Mouse (Mus musculus): ENCODE results near the gene Odaph. TPM values are rescaled to one million over a fixed set of nuclear protein-coding genes. Genes with fewer than 3 reads are reported as not detected.
A peak's percentile ranks its signal among the peaks of the same experiment; 100 is the strongest.
"Not testable (repeated sequence)": the region's sequence is repeated elsewhere in the genome, so short reads cannot be mapped to it uniquely, and the experiment has no call there.

The Odaph gene
- polyA plus RNA-seq (2015; fragmentation: Nextera tagmentation; extraction: Ambion mirVana): not detected in 2 replicates

DNA sequence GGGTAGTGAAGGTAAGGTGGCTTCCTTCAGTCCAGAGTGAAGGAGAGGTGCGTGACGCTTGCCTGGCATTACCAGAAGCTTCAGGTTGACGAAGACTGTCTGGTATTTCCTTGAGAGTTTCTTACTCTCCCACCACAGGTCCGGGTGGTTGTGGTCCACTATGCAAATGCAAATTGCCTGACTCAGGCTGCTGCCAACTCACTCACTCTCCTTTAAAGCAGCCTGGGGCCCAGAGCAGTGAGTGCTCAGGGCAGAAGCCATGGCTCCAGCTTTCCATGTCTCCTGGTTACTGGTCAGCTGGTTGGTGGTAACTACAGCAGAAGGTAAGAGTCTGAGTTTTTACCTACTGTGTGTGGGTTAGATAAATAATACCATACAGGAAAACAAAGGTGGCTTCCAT is at the start of gene Odaph:
Gene Odaph, plus strand, starts transcription at position 240 of the 400 bp plus-strand sequence.
- no peaks in the 10 kb centered on the region for H3K27me3 ChIP-seq (replicated peaks; ENCODE audit: control insufficient read depth, insufficient read depth, low read length)
- no peaks in the 10 kb centered on the region for H3K9me3 ChIP-seq (ENCODE audit: control insufficient read depth, low read length)
- no peak within 1 kb of the TSS for H3K9ac ChIP-seq (replicated peaks; ENCODE audit: low read depth, low read length)
- no peak within 1 kb of the TSS for H3K27ac ChIP-seq (ENCODE audit: low read length)
- 75% methylated on average over 4 of the region's 4 CpGs for WGBS
- ATAC-seq: no peak
- no peak within 1 kb of the TSS for H3K4me2 ChIP-seq (ENCODE audit: low read length)
- H3K4me3 ChIP-seq (replicated peaks; ENCODE audit: low read length): no peak within 1 kb of the TSS
- H3K36me3 ChIP-seq (ENCODE audit: control insufficient read depth, insufficient read depth): no peaks in the 10 kb centered on the region
- H3K4me1 ChIP-seq (replicated peaks; ENCODE audit: control insufficient read depth, insufficient read depth, low read length): no peaks in the 10 kb centered on the region

DNA sequence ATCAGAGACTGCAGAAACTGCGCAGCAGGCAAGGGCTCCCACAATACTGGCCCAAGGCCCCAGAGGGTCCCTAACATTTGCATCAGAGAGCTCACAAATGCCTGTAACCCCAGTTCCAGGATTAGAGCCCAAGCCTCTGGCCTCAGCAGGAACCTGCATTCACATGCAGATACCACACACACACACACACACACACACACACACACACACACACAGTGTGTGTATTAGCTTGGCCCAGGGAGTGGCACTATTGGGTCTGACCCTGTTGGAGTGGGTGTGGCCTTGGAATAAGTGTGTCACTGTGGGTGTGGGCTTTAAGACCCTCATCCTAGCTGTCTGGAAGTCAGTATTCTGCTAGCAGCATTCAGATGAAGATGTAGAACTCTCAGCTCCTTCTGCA is 41.7 kb upstream of the Odaph start:
- 0 out of 2 replicates have a peak, but pooled peaks have one; percentile 33 for ATAC-seq
- not testable (repeated sequence) for H3K4me2 ChIP-seq (ENCODE audit: low read length); H3K27me3 ChIP-seq (replicated peaks; ENCODE audit: control insufficient read depth, insufficient read depth, low read length); H3K9me3 ChIP-seq (ENCODE audit: control insufficient read depth, low read length); H3K4me1 ChIP-seq (replicated peaks; ENCODE audit: control insufficient read depth, insufficient read depth, low read length); H3K4me3 ChIP-seq (replicated peaks; ENCODE audit: low read length); H3K27ac ChIP-seq (ENCODE audit: low read length); H3K9ac ChIP-seq (replicated peaks; ENCODE audit: low read depth, low read length)
- peaks cover 24% of the 10 kb centered on the region for H3K36me3 ChIP-seq (ENCODE audit: control insufficient read depth, insufficient read depth)
- 63% methylated on average over 1 of the region's 1 CpGs for WGBS

DNA sequence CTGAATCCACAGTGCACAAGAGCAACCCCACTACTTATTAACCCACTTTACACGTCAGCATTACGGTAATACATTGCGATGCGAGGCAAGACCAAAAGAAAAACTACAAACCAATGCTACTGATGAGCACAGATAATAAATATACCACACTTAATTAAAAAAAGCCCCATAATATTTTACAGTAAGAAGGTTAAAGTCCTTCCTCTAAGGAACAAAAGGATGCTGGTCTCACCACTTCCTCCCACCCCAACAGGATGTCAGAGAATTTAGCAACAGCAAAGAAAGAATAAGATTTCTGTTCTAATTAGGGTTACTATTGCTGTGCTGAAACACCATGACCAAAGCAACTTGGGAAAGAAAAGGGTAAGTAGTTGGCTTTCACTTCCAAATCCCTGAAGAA is 40.3 kb upstream of the Odaph start:
- Histone ChIP-seq H3K27ac (ENCODE audit: low read length) (no peak overlapping the region), H3K27me3 (replicated peaks; ENCODE audit: control insufficient read depth, insufficient read depth, low read length) (no peaks in the 10 kb centered on the region), H3K36me3 (ENCODE audit: control insufficient read depth, insufficient read depth) (peaks cover 24% of the 10 kb centered on the region), H3K4me3 (replicated peaks; ENCODE audit: low read length) (no peak overlapping the region), H3K4me2 (ENCODE audit: low read length) (no peak overlapping the region), H3K9me3 (ENCODE audit: control insufficient read depth, low read length) (no peaks in the 10 kb centered on the region), H3K9ac (replicated peaks; ENCODE audit: low read depth, low read length) (no peak overlapping the region), H3K4me1 (replicated peaks; ENCODE audit: control insufficient read depth, insufficient read depth, low read length) (no peaks in the 10 kb centered on the region)
- ATAC-seq: no peak
- 96% methylated on average over 4 of the region's 4 CpGs for WGBS

DNA sequence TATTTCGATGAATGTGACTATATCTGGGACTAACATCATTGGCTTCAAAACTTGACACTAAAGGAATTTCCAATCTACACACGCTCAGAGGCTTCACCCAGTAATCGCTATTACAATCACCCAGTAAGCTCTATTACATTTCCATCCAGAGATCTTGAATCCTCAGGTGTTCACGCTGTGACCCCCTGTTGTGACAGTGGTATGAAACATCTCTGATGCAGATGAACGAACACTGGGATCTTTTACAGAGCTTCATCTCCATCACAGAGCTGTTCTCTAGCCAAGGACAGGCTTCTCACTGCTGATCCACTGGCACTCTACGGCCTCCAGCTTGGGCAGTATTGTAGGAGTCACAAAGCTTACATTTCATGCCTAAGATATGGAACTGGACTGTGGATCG is 37.8 kb upstream of the Odaph start:
- Histone ChIP-seq H3K9ac (replicated peaks; ENCODE audit: low read depth, low read length) (no peak overlapping the region), H3K9me3 (ENCODE audit: control insufficient read depth, low read length) (no peaks in the 10 kb centered on the region), H3K4me2 (ENCODE audit: low read length) (no peak overlapping the region), H3K27ac (ENCODE audit: low read length) (no peak overlapping the region), H3K27me3 (replicated peaks; ENCODE audit: control insufficient read depth, insufficient read depth, low read length) (no peaks in the 10 kb centered on the region), H3K36me3 (ENCODE audit: control insufficient read depth, insufficient read depth) (peaks cover 30% of the 10 kb centered on the region), H3K4me3 (replicated peaks; ENCODE audit: low read length) (no peak overlapping the region), H3K4me1 (replicated peaks; ENCODE audit: control insufficient read depth, insufficient read depth, low read length) (no peaks in the 10 kb centered on the region)
- WGBS: 94% methylated on average over 7 of the region's 7 CpGs
- ATAC-seq: no peak

DNA sequence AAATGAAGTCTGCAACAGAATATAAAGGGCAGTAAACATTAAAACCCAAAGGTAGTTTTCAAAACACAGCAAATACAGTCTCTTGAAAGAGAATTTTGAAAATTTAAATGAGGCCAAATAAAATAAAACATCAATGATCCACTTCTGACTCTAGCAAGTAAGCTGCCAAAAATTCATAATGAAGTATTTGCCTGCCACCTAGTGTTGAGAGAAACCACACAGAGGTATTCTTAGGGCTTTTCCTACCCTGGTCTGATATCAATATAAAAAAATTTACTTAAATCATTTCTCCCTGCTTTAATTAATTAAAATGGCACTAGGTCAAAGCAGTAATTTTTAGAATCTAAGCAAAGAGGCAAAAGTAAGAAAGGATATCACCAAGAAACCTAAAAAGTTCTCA is 35.9 kb upstream of the Odaph start:
- H3K27ac ChIP-seq (ENCODE audit: low read length): no peak overlapping the region
- no peaks in the 10 kb centered on the region for H3K27me3 ChIP-seq (replicated peaks; ENCODE audit: control insufficient read depth, insufficient read depth, low read length)
- H3K4me2 ChIP-seq (ENCODE audit: low read length): no peak overlapping the region
- peaks cover 25% of the 10 kb centered on the region for H3K36me3 ChIP-seq (ENCODE audit: control insufficient read depth, insufficient read depth)
- ATAC-seq: no peak
- H3K9ac ChIP-seq (replicated peaks; ENCODE audit: low read depth, low read length): no peak overlapping the region
- H3K9me3 ChIP-seq (ENCODE audit: control insufficient read depth, low read length): no peaks in the 10 kb centered on the region
- no peak overlapping the region for H3K4me3 ChIP-seq (replicated peaks; ENCODE audit: low read length)
- no peaks in the 10 kb centered on the region for H3K4me1 ChIP-seq (replicated peaks; ENCODE audit: control insufficient read depth, insufficient read depth, low read length)

DNA sequence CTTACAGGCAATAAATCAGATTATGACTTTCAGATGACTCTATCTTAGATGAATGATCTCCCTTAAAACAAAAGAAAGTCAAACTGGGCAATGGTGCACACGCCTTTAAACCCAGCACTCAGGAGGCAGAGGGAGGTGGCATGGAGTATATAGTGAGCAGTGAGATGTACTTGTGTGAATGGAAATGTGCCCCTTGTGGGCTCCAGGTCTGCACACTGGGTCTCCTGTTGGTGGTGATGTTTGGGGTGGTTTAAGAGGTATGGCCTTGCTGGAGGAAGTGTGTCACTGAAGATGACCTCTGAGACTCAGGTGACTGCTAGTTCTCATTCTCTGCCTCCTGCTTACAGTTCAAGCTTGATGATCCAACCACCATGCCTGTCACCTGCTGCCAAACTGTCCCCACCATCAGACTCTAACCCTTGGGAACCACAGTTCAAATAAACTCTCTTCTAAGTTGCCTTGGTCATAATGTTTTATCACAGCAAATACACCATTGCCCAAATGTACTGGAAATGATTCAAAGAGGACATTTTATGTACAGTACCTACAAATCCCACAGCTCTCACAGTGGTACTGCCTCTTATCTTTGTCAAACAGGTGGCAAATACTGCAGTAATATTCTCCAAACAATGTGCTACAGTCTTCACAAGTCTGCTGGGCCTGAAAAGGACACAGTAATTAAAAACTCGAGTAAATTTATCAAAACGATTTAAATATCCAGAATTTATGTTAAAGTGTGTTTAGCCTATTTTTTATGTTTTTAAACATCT is 30.1 kb upstream of the Odaph start:
- no peaks in the 10 kb centered on the region for H3K27me3 ChIP-seq (replicated peaks; ENCODE audit: control insufficient read depth, insufficient read depth, low read length)
- no peak for ATAC-seq
- H3K9me3 ChIP-seq (ENCODE audit: control insufficient read depth, low read length): no peaks in the 10 kb centered on the region
- H3K9ac ChIP-seq (replicated peaks; ENCODE audit: low read depth, low read length): no peak overlapping the region
- H3K36me3 ChIP-seq (ENCODE audit: control insufficient read depth, insufficient read depth): peaks cover 12% of the 10 kb centered on the region
- H3K4me1 ChIP-seq (replicated peaks; ENCODE audit: control insufficient read depth, insufficient read depth, low read length): peaks cover 16% of the 10 kb centered on the region
- H3K4me3 ChIP-seq (replicated peaks; ENCODE audit: low read length): no peak overlapping the region
- H3K27ac ChIP-seq (ENCODE audit: low read length): no peak overlapping the region
- no peak overlapping the region for H3K4me2 ChIP-seq (ENCODE audit: low read length)
- 95% methylated on average over 3 of the region's 3 CpGs for WGBS

DNA sequence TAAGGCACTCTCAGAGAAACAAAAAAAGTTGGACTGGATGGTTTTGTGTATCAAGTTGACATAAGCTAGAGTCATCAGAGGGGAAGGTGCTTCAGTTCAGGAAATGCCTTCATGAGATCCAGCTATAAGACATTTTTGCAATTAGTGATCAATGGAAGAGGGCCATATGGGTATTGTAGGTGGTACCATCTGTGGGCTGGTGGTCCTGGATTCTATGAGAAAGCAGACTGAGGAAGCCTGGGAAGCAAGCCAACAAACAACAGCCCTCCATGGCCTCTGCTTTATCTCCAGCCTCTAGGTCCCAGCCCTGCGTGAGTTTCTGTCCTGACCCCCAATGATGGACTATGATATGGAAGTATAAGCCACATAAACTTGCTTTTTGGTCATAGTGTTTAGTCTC is 28.2 kb upstream of the Odaph start:
- 63% methylated on average over 1 of the region's 1 CpGs for WGBS
- no peak for ATAC-seq
- no peak overlapping the region for H3K9ac ChIP-seq (replicated peaks; ENCODE audit: low read depth, low read length)
- peaks cover 6% of the 10 kb centered on the region for H3K36me3 ChIP-seq (ENCODE audit: control insufficient read depth, insufficient read depth)
- H3K27ac ChIP-seq (ENCODE audit: low read length): no peak overlapping the region
- H3K4me2 ChIP-seq (ENCODE audit: low read length): no peak overlapping the region
- peaks cover 22% of the 10 kb centered on the region for H3K4me1 ChIP-seq (replicated peaks; ENCODE audit: control insufficient read depth, insufficient read depth, low read length)
- no peak overlapping the region for H3K4me3 ChIP-seq (replicated peaks; ENCODE audit: low read length)
- H3K9me3 ChIP-seq (ENCODE audit: control insufficient read depth, low read length): no peaks in the 10 kb centered on the region
- no peaks in the 10 kb centered on the region for H3K27me3 ChIP-seq (replicated peaks; ENCODE audit: control insufficient read depth, insufficient read depth, low read length)

DNA sequence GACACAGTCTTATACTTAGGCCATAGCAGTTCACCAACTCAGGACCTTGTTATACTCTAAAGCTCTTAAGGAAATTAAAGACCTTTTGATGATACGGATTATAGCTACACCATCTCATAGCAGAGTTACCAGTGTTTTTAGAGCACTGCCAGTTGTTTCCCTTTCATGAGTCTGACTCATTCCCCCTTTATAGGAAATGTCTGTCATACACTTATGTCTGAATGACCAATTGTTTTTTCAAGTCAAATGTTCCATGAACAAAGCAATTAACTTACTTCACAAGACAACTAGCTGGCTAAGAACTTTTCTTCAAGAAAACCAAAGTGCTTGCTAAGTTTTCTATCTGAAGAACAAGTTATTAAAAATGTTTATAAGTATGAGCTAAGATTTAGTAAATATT is 27.3 kb upstream of the Odaph start:
- no peak overlapping the region for H3K4me2 ChIP-seq (ENCODE audit: low read length)
- WGBS: 76% methylated on average over 1 of the region's 1 CpGs
- ATAC-seq: no peak
- no peak overlapping the region for H3K9ac ChIP-seq (replicated peaks; ENCODE audit: low read depth, low read length)
- no peak overlapping the region for H3K27ac ChIP-seq (ENCODE audit: low read length)
- no peak overlapping the region for H3K4me3 ChIP-seq (replicated peaks; ENCODE audit: low read length)
- H3K9me3 ChIP-seq (ENCODE audit: control insufficient read depth, low read length): no peaks in the 10 kb centered on the region
- H3K36me3 ChIP-seq (ENCODE audit: control insufficient read depth, insufficient read depth): peaks cover 6% of the 10 kb centered on the region
- peaks cover 22% of the 10 kb centered on the region for H3K4me1 ChIP-seq (replicated peaks; ENCODE audit: control insufficient read depth, insufficient read depth, low read length)
- no peaks in the 10 kb centered on the region for H3K27me3 ChIP-seq (replicated peaks; ENCODE audit: control insufficient read depth, insufficient read depth, low read length)

DNA sequence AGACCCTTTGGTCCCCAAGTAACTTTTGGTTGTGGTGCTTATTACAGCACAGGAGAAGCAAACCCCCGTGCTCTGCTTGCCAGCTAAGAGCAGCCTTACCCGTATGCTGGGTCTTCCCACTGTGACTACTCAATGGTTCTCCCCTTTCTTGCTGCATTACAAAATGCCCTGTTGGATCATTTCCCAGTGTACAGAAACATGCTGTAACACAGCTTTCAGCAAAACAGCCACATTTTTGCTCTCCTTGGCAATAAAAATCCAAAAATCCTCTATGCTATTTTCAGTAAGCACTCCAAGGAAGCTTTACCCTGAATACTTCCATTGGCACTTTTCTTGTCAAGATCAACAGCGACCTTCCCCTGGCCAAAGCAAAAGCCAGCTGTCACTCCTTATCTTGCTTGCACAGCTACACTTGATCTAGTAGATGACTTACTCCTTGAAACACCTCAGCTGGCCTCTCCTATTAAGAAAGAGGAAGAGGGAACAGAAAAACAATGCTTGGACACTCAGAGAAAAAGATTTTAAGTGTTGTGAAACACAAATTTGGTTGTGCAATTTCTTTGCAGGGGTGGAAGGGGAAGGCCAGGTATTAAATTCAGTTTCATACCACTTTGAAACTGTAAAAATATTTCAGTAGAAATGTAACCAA is 26.5 kb upstream of the Odaph start:
- peak overlapping the region; percentile 22; the same call in 1 of the 2 replicates for H3K9ac ChIP-seq (replicated peaks; ENCODE audit: low read depth, low read length)
- no peaks in the 10 kb centered on the region for H3K9me3 ChIP-seq (ENCODE audit: control insufficient read depth, low read length)
- no peaks in the 10 kb centered on the region for H3K27me3 ChIP-seq (replicated peaks; ENCODE audit: control insufficient read depth, insufficient read depth, low read length)
- WGBS: 48% methylated on average over 3 of the region's 3 CpGs
- H3K4me1 ChIP-seq (replicated peaks; ENCODE audit: control insufficient read depth, insufficient read depth, low read length): peaks cover 22% of the 10 kb centered on the region
- no peak for ATAC-seq
- H3K36me3 ChIP-seq (ENCODE audit: control insufficient read depth, insufficient read depth): peaks cover 6% of the 10 kb centered on the region
- H3K4me3 ChIP-seq (replicated peaks; ENCODE audit: low read length): no peak overlapping the region
- H3K27ac ChIP-seq (ENCODE audit: low read length): no peak overlapping the region
- H3K4me2 ChIP-seq (ENCODE audit: low read length): peak overlapping the region; percentile 31
